Comparison of ENCODE assay signal across 21 mouse cellular contexts in genomic region chr4:45121311-45121710, GRCm38 (mm10). TPM values are rescaled to one million over a fixed set of nuclear protein-coding genes. Genes with fewer than 3 reads are reported as not detected.
DNase-seq lines count a peak whose midpoint lies in the region; ATAC-seq and TF ChIP-seq lines count a peak whose summit lies in the region.
"Had no signal": no experiment of that assay in that cellular context is flagged by ENCODE, and none has a peak within 500 bp of the region (broad histone marks: within the 10 kb centered on the region; RNA-seq: fewer than 3 reads in every experiment).

No protein-coding gene starts in this region.

- H3K4me3 ChIP-seq in lung, postnatal 0 days (ENCODE audit: low read depth, low read length), result no peak overlapping the region
- H3K4me3 ChIP-seq in stomach, postnatal 0 days (ENCODE audit: low read depth, low read length), result no peak overlapping the region

- DNase-seq in lung, postnatal 0 days (ENCODE audit: low spot score), result peak; percentile 9
- DNase-seq in lung, postnatal 4 days, result no peak
- peak; percentile 67 for DNase-seq in fat pad, adult 2 months (ENCODE audit: extremely low read depth, low read depth, low spot score)
- DNase-seq in gonadal fat pad, adult 2 months (ENCODE audit: low read depth), result peak; percentile 57
- DNase-seq in stomach, postnatal 0 days (ENCODE audit: low spot score), result peak; percentile 24
- no peak for DNase-seq in embryo, embryonic 9.5 days (ENCODE audit: extremely low spot score)
- no peak for DNase-seq in heart, adult 8-10 months (ENCODE audit: low spot score)
- DNase-seq in adrenal gland, adult 8-10 months, result no peak
- DNase-seq: adrenal gland, adult 2 months; adrenal gland, postnatal 10 days; adrenal gland, postnatal 14 days; adrenal gland, postnatal 25 days; adrenal gland, postnatal 36 days; B cell, adult 2 months; cerebellum, adult 11 months; cerebellum, adult 11-12 months; cerebellum, adult 18-20 months had no signal

- TF ChIP-seq EP300 in lung, postnatal 0 days (IDR thresholded peaks at IDR 0.05), result no peak
- no peak for TF ChIP-seq EP300 in stomach, postnatal 0 days (optimal IDR thresholded peaks at IDR 0.05)

- no peak overlapping the region for H3K27ac ChIP-seq in lung, postnatal 0 days (ENCODE audit: low read length)
- no peak overlapping the region for H3K27ac ChIP-seq in stomach, postnatal 0 days (replicated peaks)

- no peak for ATAC-seq in lung, postnatal 0 days
- ATAC-seq in stomach, postnatal 0 days (ENCODE audit: low FRiP score, low TSS enrichment), result peak; percentile 85
- ATAC-seq: activated CD4-positive, CD25-positive, alpha-beta regulatory T cell, adult 4 months; CD4-positive, CD25-positive, alpha-beta regulatory T cell, adult 4 months; Patski had no signal

- no peak overlapping the region for H3K9ac ChIP-seq in lung, postnatal 0 days (replicated peaks; ENCODE audit: low read depth)
- no peak overlapping the region for H3K9ac ChIP-seq in stomach, postnatal 0 days (ENCODE audit: low read length)

- H3K9me3 ChIP-seq in lung, postnatal 0 days (ENCODE audit: low read length), result no peaks in the 10 kb centered on the region
- no peaks in the 10 kb centered on the region for H3K9me3 ChIP-seq in stomach, postnatal 0 days (ENCODE audit: control insufficient read depth, low read length)
- H3K9me3 ChIP-seq: G1E had no signal

- no peaks in the 10 kb centered on the region for H3K4me1 ChIP-seq in lung, postnatal 0 days (ENCODE audit: insufficient read depth, low read depth, low read length)
- no peaks in the 10 kb centered on the region for H3K4me1 ChIP-seq in stomach, postnatal 0 days (replicated peaks; ENCODE audit: control insufficient read depth, insufficient read depth)

- TF ChIP-seq CTCF in lung, postnatal 0 days (IDR thresholded peaks at IDR 0.05), result no peak
- TF ChIP-seq CTCF in stomach, postnatal 0 days (IDR thresholded peaks at IDR 0.05; ENCODE audit: low read depth), result no peak

- H3K36me3 ChIP-seq in lung, postnatal 0 days (ENCODE audit: insufficient read depth, low read length), result no peaks in the 10 kb centered on the region
- no peaks in the 10 kb centered on the region for H3K36me3 ChIP-seq in stomach, postnatal 0 days (ENCODE audit: control insufficient read depth, insufficient read depth, low read length)
- H3K36me3 ChIP-seq: G1E had no signal

- 64% methylated on average over 11 of the region's 11 CpGs for WGBS in lung, postnatal 0 days
- 72% methylated on average over 11 of the region's 11 CpGs for WGBS in stomach, postnatal 0 days

- no peak overlapping the region for H3K4me2 ChIP-seq in lung, postnatal 0 days (replicated peaks; ENCODE audit: low read depth, low read length)
- H3K4me2 ChIP-seq in stomach, postnatal 0 days (replicated peaks; ENCODE audit: low read depth), result no peak overlapping the region

- H3K27me3 ChIP-seq in lung, postnatal 0 days (replicated peaks; ENCODE audit: insufficient read depth, low read length), result no peaks in the 10 kb centered on the region
- H3K27me3 ChIP-seq in stomach, postnatal 0 days (ENCODE audit: control insufficient read depth, insufficient read depth, low read length), result no peaks in the 10 kb centered on the region
- H3K27me3 ChIP-seq: Patski had no signal

RNA-seq across cellular contexts. Expression of gene Tomm5, which starts 13.4 kb away (rescaled TPM):
- polyA plus RNA-seq in lung, postnatal 0 days (2015; fragmentation: Nextera tagmentation; extraction: Ambion mirVana), result 144 and 151 TPM in 2 replicates
- polyA plus RNA-seq in gonadal fat pad, adult 2 months (2012; rRNA removed), result 68.9 and 86.6 TPM in 2 replicates
- polyA plus RNA-seq in stomach, postnatal 0 days (2015; fragmentation: Nextera tagmentation; extraction: Ambion mirVana), result 243 and 257 TPM in 2 replicates
- 100 to 1,000 TPM; 234 to 269 (median 250) TPM for total RNA-seq in heart, adult 8-10 months (2022)
- total RNA-seq in adrenal gland, adult 8-10 months (2022), result 10 to 100 TPM; 58.8 to 88.7 (median 70.4) TPM

RNA-seq across cellular contexts. Expression of gene Fbxo10, which starts 36.9 kb away (rescaled TPM):
- polyA plus RNA-seq in lung, postnatal 0 days (2015; fragmentation: Nextera tagmentation; extraction: Ambion mirVana), result 5.9 and 6.3 TPM in 2 replicates
- polyA plus RNA-seq in gonadal fat pad, adult 2 months (2012; rRNA removed), result 58.8 and 59.6 TPM in 2 replicates
- 3.7 and 4.1 TPM in 2 replicates for polyA plus RNA-seq in stomach, postnatal 0 days (2015; fragmentation: Nextera tagmentation; extraction: Ambion mirVana)
- total RNA-seq in heart, adult 8-10 months (2022), result 10 to 100 TPM in 3 of 4 experiments, 1 to 10 TPM in 1; 8.2 to 11.5 (median 10.7) TPM
- 10 to 100 TPM; 11.6 to 19.8 (median 15.7) TPM for total RNA-seq in adrenal gland, adult 8-10 months (2022)

Comparison
In these comparisons a context has a peak if more than half of its experiments do, and no peak if none do; other contexts are left out.
1. DNase-seq: peak in lung, postnatal 0 days (single experiment), fat pad, adult 2 months (single experiment), gonadal fat pad, adult 2 months (single experiment) and stomach, postnatal 0 days (single experiment); none in lung, postnatal 4 days (0 of 2), embryo, embryonic 9.5 days (single experiment), heart, adult 8-10 months (single experiment) and adrenal gland, adult 8-10 months (single experiment).